Mouse (Mus musculus): ENCODE measurements at regions not wholly inside any gene's neighbourhood (a gene's known extent, or its start where the extent isn't known, plus 50 kb on each side); places are given as distances from the start of the nearest gene placed in this dataset.

- no peak for TF ChIP-seq CTCF (IDR thresholded peaks at IDR 0.05)
- intact Hi-C loops (cut with DNase I), result no loop called here
- DNase-seq (ENCODE audit: extremely low spot score in 1 of 2, low spot score in 2 of 2), result no peak
- Histone ChIP-seq H3K4me3 (no peak overlapping the region), H3K27ac (no peak overlapping the region)
Observed at GRCm38 (mm10) chr16:86971691-86972090, 382.3 kb upstream of the N6amt1 start.

GRCm38 (mm10) chr16:86949681-86950080, 404.3 kb upstream of the N6amt1 start:
- intact Hi-C loops (cut with DNase I), result no loop called here
- Histone ChIP-seq H3K27ac (no peak overlapping the region), H3K4me3 (no peak overlapping the region)
- TF ChIP-seq CTCF (IDR thresholded peaks at IDR 0.05), result no peak
- no peak for DNase-seq (ENCODE audit: extremely low spot score in 1 of 2, low spot score in 2 of 2)

- intact Hi-C loops (cut with DNase I), result no loop called here
- Histone ChIP-seq H3K4me3 (no peak overlapping the region), H3K27ac (no peak overlapping the region)
- no peak for TF ChIP-seq CTCF (IDR thresholded peaks at IDR 0.05)
- no peak for DNase-seq (ENCODE audit: extremely low spot score in 1 of 2, low spot score in 2 of 2)
Observed at GRCm38 (mm10) chr16:86945531-86946144, 408.3 kb upstream of the N6amt1 start.

GRCm38 (mm10) chr16:86945058-86945457, 408.9 kb upstream of the N6amt1 start:
- no peak for TF ChIP-seq CTCF (IDR thresholded peaks at IDR 0.05)
- intact Hi-C loops (cut with DNase I), result no loop called here

GRCm38 (mm10) chr16:86934989-86935388, 419.0 kb upstream of the N6amt1 start:
- no peak for TF ChIP-seq CTCF (IDR thresholded peaks at IDR 0.05)
- DNase-seq (ENCODE audit: extremely low spot score in 1 of 2, low spot score in 2 of 2), result no peak
- H3K27ac ChIP-seq, result no peak overlapping the region
- H3K4me3 ChIP-seq, result no peak overlapping the region
- intact Hi-C loops (cut with DNase I), result no loop called here

More at GRCm38 (mm10) chr16:86945058-86945457, 408.9 kb upstream of the N6amt1 start:
- DNase-seq (ENCODE audit: extremely low spot score in 1 of 2, low spot score in 2 of 2), result no peak
- Histone ChIP-seq H3K27ac (no peak overlapping the region), H3K4me3 (no peak overlapping the region)

GRCm38 (mm10) chr16:86932765-86933164, 421.2 kb upstream of the N6amt1 start:
- no peak for DNase-seq (ENCODE audit: extremely low spot score in 1 of 2, low spot score in 2 of 2)
- intact Hi-C loops (cut with DNase I), result no loop called here
- Histone ChIP-seq H3K27ac (no peak overlapping the region), H3K4me3 (no peak overlapping the region)
- TF ChIP-seq CTCF (IDR thresholded peaks at IDR 0.05), result no peak

- no peak for DNase-seq (ENCODE audit: extremely low spot score in 1 of 2, low spot score in 2 of 2)
- Histone ChIP-seq H3K27ac (no peak overlapping the region), H3K4me3 (no peak overlapping the region)
- TF ChIP-seq CTCF (IDR thresholded peaks at IDR 0.05), result no peak
- intact Hi-C loops (cut with DNase I), result no loop called here
Observed at GRCm38 (mm10) chr16:86897967-86898710, 455.8 kb upstream of the N6amt1 start.

- intact Hi-C loops (cut with DNase I), result no loop called here
- Histone ChIP-seq H3K4me3 (no peak overlapping the region), H3K27ac (no peak overlapping the region)
- no peak for DNase-seq (ENCODE audit: extremely low spot score in 1 of 2, low spot score in 2 of 2)
- no peak for TF ChIP-seq CTCF (IDR thresholded peaks at IDR 0.05)
Observed at GRCm38 (mm10) chr16:86894982-86895381, 459.0 kb upstream of the N6amt1 start.

GRCm38 (mm10) chr16:86894333-86894732, 459.7 kb upstream of the N6amt1 start:
- Histone ChIP-seq H3K4me3 (no peak overlapping the region), H3K27ac (no peak overlapping the region)
- intact Hi-C loops (cut with DNase I), result no loop called here
- no peak for DNase-seq (ENCODE audit: extremely low spot score in 1 of 2, low spot score in 2 of 2)
- TF ChIP-seq CTCF (IDR thresholded peaks at IDR 0.05), result no peak

GRCm38 (mm10) chr16:86888421-86888820, 465.6 kb upstream of the N6amt1 start:
- TF ChIP-seq CTCF (IDR thresholded peaks at IDR 0.05), result no peak
- no peak overlapping the region for H3K27ac ChIP-seq
- no peak overlapping the region for H3K4me3 ChIP-seq
- no peak for DNase-seq (ENCODE audit: extremely low spot score in 1 of 2, low spot score in 2 of 2)
- intact Hi-C loops (cut with DNase I), result no loop called here

GRCm38 (mm10) chr16:86887605-86888004, 466.4 kb upstream of the N6amt1 start:
- TF ChIP-seq CTCF (IDR thresholded peaks at IDR 0.05), result no peak
- H3K27ac ChIP-seq, result no peak overlapping the region
- no peak overlapping the region for H3K4me3 ChIP-seq
- DNase-seq (ENCODE audit: extremely low spot score in 1 of 2, low spot score in 2 of 2), result no peak
- intact Hi-C loops (cut with DNase I), result no loop called here

GRCm38 (mm10) chr16:86883862-86884261, 470.1 kb upstream of the N6amt1 start:
- Histone ChIP-seq H3K4me3 (no peak overlapping the region), H3K27ac (no peak overlapping the region)
- no peak for TF ChIP-seq CTCF (IDR thresholded peaks at IDR 0.05)
- intact Hi-C loops (cut with DNase I), result loop anchor here (2.0 to 5.0 kb wide), 2 partner anchors 363 to 582 kb away; no protein-coding TSS in a partner anchor
- DNase-seq (ENCODE audit: extremely low spot score in 1 of 2, low spot score in 2 of 2), result no peak

- Histone ChIP-seq H3K4me3 (no peak overlapping the region), H3K27ac (no peak overlapping the region)
- intact Hi-C loops (cut with DNase I), result loop anchor here (1.0 to 5.0 kb wide), 4 partner anchors 237 to 1075 kb away; no protein-coding TSS in a partner anchor
- peak; percentile 79 for TF ChIP-seq CTCF (IDR thresholded peaks at IDR 0.05)
- peak; percentile 24 to 32 for DNase-seq (ENCODE audit: extremely low spot score in 1 of 2, low spot score in 2 of 2)
Observed at GRCm38 (mm10) chr16:86882529-86882928, 471.5 kb upstream of the N6amt1 start.
